Mouse (Mus musculus) retina, postnatal 7 days (tissue): ENCODE results near the gene Sap25.

Experiments used
- DNase-seq: peaks from one replicate; pipeline ENCODE4 v3.0.0-alpha.2; 2012; ENCODE audit warnings: low read depth, low spot score

Gene Sap25

GRCm38 (mm10) chr5:137628498-137629305 is 12.4 kb upstream of the Sap25 start, which contains the start of the genes Fbxo24, Lrch4 and Gm20605:
Gene Fbxo24, minus strand, starts transcription at chr5:137629002.
Gene Lrch4, plus strand, starts transcription at chr5:137629121.
Gene Gm20605, plus strand, starts transcription at chr5:137629175.
- DNase-seq: peak; percentile 99

- DNase-seq: no peak
Observed at GRCm38 (mm10) chr5:137629306-137629721, 11.8 kb upstream of the Sap25 start.

GRCm38 (mm10) chr5:137629906-137630545 is 11.1 kb upstream of the Sap25 start:
- no peak for DNase-seq

GRCm38 (mm10) chr5:137630602-137631001 is 10.5 kb upstream of the Sap25 start:
- no peak for DNase-seq

GRCm38 (mm10) chr5:137631171-137631570 is 10.0 kb upstream of the Sap25 start:
- no peak for DNase-seq

GRCm38 (mm10) chr5:137631591-137631990 is 9.5 kb upstream of the Sap25 start:
- no peak for DNase-seq

GRCm38 (mm10) chr5:137633397-137634084 is 7.6 kb upstream of the Sap25 start:
- no peak for DNase-seq

- DNase-seq: no peak
Observed at GRCm38 (mm10) chr5:137639472-137639871, 1.7 kb upstream of the Sap25 start.

GRCm38 (mm10) chr5:137642886-137643285 is 1.8 kb downstream of the Sap25 start:
- DNase-seq: no peak

GRCm38 (mm10) chr5:137644484-137644883 is 3.4 kb downstream of the Sap25 start:
- DNase-seq: no peak

- DNase-seq: no peak
Observed at GRCm38 (mm10) chr5:137645091-137645651, 4.0 kb downstream of the Sap25 start.

- DNase-seq: no peak
Observed at GRCm38 (mm10) chr5:137645652-137646091, 4.5 kb downstream of the Sap25 start, which contains the start of gene Irs3. Gene Irs3, minus strand, starts transcription at chr5:137645714.

GRCm38 (mm10) chr5:137647827-137648601 is 6.9 kb downstream of the Sap25 start:
- no peak for DNase-seq

GRCm38 (mm10) chr5:137649251-137649650 is 8.1 kb downstream of the Sap25 start:
- DNase-seq: no peak

- no peak for DNase-seq
Observed at GRCm38 (mm10) chr5:137649669-137650571, 8.8 kb downstream of the Sap25 start.

- peak; percentile 85 for DNase-seq
Observed at GRCm38 (mm10) chr5:137652474-137652873, 11.3 kb downstream of the Sap25 start.

GRCm38 (mm10) chr5:137653366-137653765 is 12.2 kb downstream of the Sap25 start:
- DNase-seq: no peak

GRCm38 (mm10) chr5:137654746-137655145 is 13.6 kb downstream of the Sap25 start:
- no peak for DNase-seq

- peak; percentile 72 for DNase-seq
Observed at GRCm38 (mm10) chr5:137656977-137657376, 15.8 kb downstream of the Sap25 start.
